Mouse (Mus musculus): ENCODE data around the gene Tmem205.

Gene Tmem205

DNA sequence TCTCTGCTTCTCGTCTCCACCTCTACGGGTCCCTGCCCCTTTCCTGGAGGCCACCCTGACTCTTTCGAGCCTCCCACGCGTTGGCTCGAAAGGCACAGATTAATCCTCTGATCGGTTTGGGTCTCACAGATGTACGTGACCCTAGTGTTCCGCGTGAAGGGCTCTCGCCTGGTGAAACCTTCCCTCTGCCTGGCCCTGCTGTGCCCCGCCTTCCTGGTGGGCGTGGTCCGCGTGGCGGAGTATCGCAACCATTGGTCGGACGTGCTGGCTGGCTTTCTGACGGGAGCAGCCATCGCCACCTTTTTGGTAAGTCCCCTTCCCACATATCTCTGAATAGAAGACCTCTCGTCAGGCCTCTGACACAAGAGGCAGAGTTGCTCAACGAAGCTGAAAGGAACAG, 16.9 kb upstream of the Tmem205 start:
- DNase-seq (ENCODE audit: inconsistent ontology term), result no peak

DNA sequence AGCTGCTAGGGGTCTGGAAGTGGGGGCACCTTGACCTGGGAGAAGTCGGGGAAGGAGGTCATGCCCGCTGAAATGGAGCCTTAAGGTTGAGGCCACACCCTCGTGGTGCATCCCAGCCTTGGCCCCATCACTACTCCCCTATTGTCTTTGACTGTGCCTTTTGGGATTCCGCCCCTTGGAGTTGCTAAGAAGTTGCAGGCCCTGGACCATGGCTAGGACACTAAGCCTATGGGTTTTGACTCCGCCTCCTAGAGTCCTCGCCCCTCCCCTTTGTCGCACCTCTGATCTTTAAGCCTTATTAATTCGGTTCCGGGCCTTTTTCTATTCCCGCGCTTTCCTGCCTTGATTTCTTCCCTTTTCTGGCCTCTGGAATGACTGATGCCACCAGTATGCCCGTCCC, 16.3 kb upstream of the Tmem205 start:
- no peak for DNase-seq (ENCODE audit: inconsistent ontology term)

GRCm38 (mm10) chr9:21943046-21943445, 15.7 kb upstream of the Tmem205 start:
- no peak for DNase-seq (ENCODE audit: inconsistent ontology term)

DNA sequence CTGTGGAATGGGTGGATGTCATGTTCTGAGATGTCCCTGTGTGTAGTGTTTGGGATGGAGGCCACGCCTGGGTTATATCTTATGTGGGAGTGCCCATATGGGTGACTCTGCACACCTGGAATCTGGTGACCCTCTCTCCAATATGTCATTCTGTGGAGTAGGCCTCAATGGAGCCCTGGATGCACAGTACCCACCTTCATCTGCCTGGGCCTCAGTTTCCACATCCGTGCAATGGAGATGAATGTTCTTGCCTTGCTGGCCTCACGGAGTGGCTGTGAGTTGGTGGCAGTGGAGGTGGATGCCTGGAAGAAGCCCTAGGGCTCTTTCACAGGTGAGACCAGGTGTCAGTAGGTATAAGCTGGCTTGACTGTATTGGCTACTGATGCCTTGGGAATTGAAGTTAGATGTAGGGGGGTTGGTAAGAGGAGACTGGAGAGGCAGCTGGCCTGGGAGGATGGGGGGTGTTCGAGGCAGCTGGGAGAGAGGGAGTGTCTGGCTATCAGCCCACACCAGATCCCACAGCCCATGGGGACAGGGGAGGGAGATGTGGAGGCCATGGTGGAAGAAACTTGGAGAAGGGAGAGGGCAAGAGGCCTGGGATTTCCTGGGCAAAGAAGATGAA, 11.0 kb upstream of the Tmem205 start:
- DNase-seq (ENCODE audit: inconsistent ontology term), result no peak

DNA sequence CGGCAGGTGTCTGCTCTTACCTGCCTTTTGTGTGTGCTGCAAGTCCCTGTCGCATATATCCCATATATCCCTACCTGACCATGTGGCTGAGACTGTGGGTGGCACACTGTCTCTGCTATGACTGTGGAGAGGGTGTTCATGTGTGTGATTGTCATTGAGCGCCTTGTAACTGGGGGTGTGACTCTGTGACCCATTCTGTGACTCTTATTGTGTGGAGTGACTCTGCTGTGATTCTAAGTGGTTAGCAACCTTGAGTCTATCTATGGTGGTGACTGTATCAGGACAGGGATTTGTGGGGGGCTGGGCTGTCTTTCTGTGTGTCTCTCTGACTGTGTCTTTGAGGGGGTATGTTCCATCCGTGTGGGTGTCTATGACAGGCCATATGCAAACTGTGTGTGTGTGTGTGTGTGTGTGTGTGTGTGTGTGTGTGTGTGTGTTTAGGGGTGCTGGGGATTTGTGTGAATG, 10.4 kb upstream of the Tmem205 start:
- no peak for DNase-seq (ENCODE audit: inconsistent ontology term)

GRCm38 (mm10) chr9:21936692-21937570, 9.6 kb upstream of the Tmem205 start, which contains the start of gene Plppr2:
Plppr2 (plus strand) TSS chr9:21937033.
- peak; percentile 99 for DNase-seq (ENCODE audit: inconsistent ontology term)

GRCm38 (mm10) chr9:21935466-21936131, 8.2 kb upstream of the Tmem205 start:
- DNase-seq (ENCODE audit: inconsistent ontology term), result no peak

DNA sequence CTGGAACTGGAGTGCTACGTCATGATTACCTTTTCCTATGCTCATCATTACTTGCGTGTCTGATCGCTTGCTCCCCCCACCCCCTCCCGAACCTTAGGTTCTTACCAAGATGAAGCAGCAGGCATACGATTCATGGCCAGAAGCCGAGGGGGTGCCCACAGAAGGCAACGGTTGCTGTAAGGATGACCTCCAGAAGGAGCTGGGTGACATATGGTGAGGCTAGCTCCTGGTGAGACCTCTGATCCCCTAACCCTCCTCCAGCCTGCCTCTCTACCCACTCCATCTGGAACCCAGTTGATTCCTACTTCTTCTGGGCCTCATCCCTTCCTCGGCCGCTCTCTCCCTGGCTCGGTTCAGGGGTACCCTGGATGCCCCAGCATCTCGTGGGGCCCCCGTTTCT, 6.7 kb upstream of the Tmem205 start:
- no peak for DNase-seq (ENCODE audit: inconsistent ontology term)

DNA sequence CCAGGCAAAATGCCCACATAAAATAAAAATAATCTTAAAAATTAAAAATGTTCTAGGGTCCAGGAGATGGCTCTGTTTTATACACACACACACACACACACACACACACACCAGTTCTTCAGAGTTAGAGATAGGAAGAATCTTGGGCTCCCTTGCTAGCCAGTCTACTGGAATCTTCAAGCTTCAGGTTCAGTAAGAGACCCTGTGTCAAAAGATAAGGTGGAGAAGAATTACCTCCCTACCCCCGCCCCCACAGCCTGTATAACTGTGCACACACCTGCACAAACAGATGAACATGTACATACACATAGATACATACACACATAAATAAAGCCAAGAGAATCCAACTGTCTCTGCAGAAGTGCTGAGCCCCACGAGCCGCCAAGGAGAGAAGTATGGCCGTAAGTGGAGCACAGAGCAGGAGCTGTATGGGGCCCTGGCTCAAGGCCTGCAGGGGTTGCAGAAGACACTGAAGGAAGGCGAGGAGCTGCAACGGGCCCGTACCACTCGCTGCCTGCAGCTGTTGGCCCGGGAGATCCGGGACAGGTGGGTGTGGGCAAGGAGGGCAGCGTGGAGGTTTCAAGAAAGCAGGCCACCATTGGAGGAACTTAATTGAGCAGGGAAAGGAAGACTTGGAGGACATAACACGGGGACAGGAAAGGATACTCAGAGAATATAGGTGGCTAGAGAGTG, 5.2 kb upstream of the Tmem205 start:
- no peak for DNase-seq (ENCODE audit: inconsistent ontology term)

GRCm38 (mm10) chr9:21932006-21932405, 4.7 kb upstream of the Tmem205 start:
- no peak for DNase-seq (ENCODE audit: inconsistent ontology term)

DNA sequence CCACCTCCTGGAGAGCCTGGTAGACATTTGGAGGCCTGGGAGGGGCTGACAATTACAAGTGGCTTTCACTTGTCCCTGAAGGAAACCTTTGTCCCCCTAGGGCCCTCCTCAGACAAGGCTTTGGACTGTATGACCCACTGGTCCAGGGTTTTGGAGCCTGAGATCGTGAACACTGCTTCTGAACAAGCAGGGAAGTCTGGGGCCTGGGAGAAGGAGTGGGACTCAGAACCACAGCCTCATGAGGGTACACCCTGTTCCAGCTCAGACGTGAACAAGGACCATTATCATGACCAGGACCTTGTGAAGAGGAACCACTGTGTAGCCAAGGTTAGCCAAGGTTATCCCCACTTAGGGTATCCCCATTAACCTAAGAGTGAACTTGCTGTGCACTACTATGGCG, 1.9 kb upstream of the Tmem205 start:
- DNase-seq (ENCODE audit: inconsistent ontology term), result no peak

- no peak for DNase-seq (ENCODE audit: inconsistent ontology term)
Observed at GRCm38 (mm10) chr9:21926784-21927183, 572 bp downstream of the Tmem205 start.

- DNase-seq (ENCODE audit: inconsistent ontology term), result peak; percentile 26
Observed at GRCm38 (mm10) chr9:21926155-21926554, 1.2 kb downstream of the Tmem205 start.

DNA sequence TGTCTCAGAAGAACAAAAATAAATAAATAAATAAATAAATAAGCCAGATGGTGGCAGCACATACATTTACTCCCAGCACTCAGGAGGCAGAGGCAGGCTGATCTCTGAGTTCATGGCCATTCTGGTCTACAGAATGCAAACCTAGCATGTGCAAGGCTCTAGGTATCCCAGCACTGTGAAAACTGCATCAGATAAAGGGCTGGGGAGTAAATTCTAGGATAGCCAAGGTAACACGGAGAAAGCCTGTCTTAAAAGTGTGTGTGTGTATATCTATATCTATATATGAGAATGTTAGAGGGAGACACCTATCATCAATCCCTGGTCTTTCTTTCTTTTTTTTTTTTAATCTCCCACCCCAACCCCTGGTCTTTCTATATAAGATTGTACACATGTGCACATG, 1.9 kb downstream of the Tmem205 start:
- no peak for DNase-seq (ENCODE audit: inconsistent ontology term)

- DNase-seq (ENCODE audit: inconsistent ontology term), result no peak
Observed at GRCm38 (mm10) chr9:21925034-21925433, 2.3 kb downstream of the Tmem205 start.

- DNase-seq (ENCODE audit: inconsistent ontology term), result peak; percentile 91
Observed at GRCm38 (mm10) chr9:21924099-21924493, 3.3 kb downstream of the Tmem205 start.

DNA sequence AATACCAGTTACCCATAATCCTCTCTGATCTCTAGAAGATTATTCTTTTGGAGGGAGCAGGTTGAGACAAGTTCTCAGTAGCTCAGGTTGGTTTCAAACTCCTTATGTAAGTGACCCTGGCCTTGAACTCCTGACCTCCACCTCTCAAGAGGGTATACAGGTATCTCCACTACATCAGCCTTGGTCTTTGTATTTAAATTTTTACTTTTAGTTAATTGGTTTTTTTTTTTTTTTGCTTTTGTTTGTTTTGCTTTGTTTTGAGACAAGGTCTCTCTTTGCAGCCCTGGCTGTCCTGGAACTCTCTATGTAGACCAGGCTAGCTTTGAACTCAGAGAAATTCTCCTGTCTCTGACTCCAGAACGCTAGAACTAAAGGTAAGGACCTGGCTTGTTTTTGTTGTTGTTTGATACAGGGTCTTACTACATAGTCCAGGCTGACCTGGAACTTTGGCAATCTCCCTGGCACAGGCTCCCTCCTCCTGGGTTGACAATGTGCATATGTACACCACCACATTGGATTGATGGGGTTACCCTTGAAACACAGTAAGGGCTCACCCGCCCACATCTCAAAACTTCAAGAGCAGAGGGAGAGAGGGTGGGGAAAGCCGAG, 3.8 kb downstream of the Tmem205 start:
- DNase-seq (ENCODE audit: inconsistent ontology term), result no peak

GRCm38 (mm10) chr9:21923036-21923435, 4.3 kb downstream of the Tmem205 start:
- no peak for DNase-seq (ENCODE audit: inconsistent ontology term)

DNA sequence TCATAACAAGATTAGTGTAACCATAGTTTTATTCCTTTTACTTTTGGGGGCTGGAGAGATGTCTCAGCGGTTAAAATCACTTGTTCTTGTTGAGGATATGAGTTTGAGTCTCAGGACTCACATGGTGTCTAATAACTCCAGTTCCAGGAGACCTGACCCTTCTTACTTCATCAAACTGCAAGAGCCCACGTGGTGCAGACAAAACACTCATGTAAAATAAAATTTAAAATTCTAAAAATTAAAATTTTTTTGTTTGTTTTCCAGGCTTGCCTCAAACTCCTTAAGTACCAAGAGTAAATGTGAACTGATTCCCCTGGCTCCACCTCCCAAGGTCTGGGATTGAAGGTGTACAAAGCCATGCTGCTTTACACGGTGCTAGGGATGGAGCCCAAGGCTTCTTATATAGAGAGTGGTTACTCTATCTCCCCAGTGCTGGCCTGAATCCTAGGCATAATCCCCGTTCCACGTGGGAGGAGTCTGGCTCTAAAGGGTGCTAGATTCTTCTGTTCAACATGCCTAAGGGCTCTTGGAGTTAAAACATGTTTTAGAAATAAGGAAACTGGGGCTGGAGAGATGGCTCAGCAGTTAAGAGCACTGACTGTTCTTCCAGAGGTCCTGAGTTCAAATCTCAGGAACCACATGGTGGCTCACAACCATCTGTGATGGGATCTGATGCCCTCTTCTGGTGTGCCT, 8.5 kb downstream of the Tmem205 start:
- DNase-seq (ENCODE audit: inconsistent ontology term), result no peak

- DNase-seq (ENCODE audit: inconsistent ontology term), result peak; percentile 98
Observed at GRCm38 (mm10) chr9:21918035-21918592, 9.2 kb downstream of the Tmem205 start, which contains the start of gene Rab3d. Rab3d (minus strand) TSS chr9:21918192.
